Mouse (Mus musculus) limb, embryonic 13.5 days (tissue): ENCODE measurements around the gene Dhx58. TPM values are rescaled to one million over a fixed set of nuclear protein-coding genes. Genes with fewer than 3 reads are reported as not detected.

ENCODE experiments used
- ATAC-seq: fragments of 200-750 bp; cut with Nextera tagmentation; 2 replicates; pipeline ENCODE4 v1.8.0; 2017; ENCODE audit warnings: low read depth, moderate number of reproducible peaks, moderate TSS enrichment; ENCODE audit not compliant: low FRiP score
- H3K27ac ChIP-seq: fragments of 300-500 bp; sonication (generic); 2 replicates; pipeline ENCODE4 v1.5.1; 2015; ENCODE audit warnings: inconsistent platforms, mild to moderate bottlenecking, moderate library complexity
- H3K27me3 ChIP-seq: fragments of 300-500 bp; sonication (generic); 2 replicates; pipeline ENCODE4 v1.6.1; 2015; ENCODE audit warnings: mild to moderate bottlenecking, inconsistent platforms
- H3K36me3 ChIP-seq: fragments of 300-500 bp; sonication (generic); 2 replicates; pipeline ENCODE4 v1.6.1; 2015; ENCODE audit warnings: inconsistent platforms, mild to moderate bottlenecking, moderate library complexity
- H3K4me1 ChIP-seq: fragments of 300-500 bp; sonication (generic); 2 replicates; pipeline ENCODE4 v1.6.1; 2015; ENCODE audit warnings: inconsistent platforms
- H3K4me2 ChIP-seq: fragments of 300-500 bp; sonication (generic); replicated peaks from 2 replicates; pipeline ENCODE4 v1.6.1; 2015; ENCODE audit warnings: inconsistent platforms, mild to moderate bottlenecking, moderate library complexity
- H3K4me3 ChIP-seq: fragments of 300-500 bp; sonication (generic); 2 replicates; pipeline ENCODE4 v1.5.1; 2015; ENCODE audit warnings: moderate library complexity, mild to moderate bottlenecking, inconsistent platforms
- H3K9ac ChIP-seq: fragments of 300-500 bp; sonication (generic); 2 replicates; pipeline ENCODE4 v1.6.1; 2015; ENCODE audit warnings: mild to moderate bottlenecking, inconsistent platforms
- H3K9me3 ChIP-seq: fragments of 300-500 bp; sonication (generic); 2 replicates; pipeline ENCODE4 v1.6.1; 2016; ENCODE audit warnings: inconsistent platforms
- WGBS: fragments of 180-500 bp; shearing (Covaris S2); methylation state at CpG from one replicate; pipeline ENCODE4 v1.1.7; 2015; 5-methylcytosine and 5-hydroxymethylcytosine counted together
- polyA plus RNA-seq: library from polyadenylated mRNA; unstranded; fragments of >200 nt; fragmentation: Nextera tagmentation; extraction: Ambion mirVana; gene quantifications from 2 replicates; pipeline ENCODE4 v1.2.1, GENCODE M21; 2015

Gene Dhx58
- polyA plus RNA-seq, 1 experiment from 2014 or later = 3.7 TPM

- H3K9me3 ChIP-seq = no peaks in the 10 kb centered on the region
- H3K4me1 ChIP-seq = peaks cover 16% of the 10 kb centered on the region
- H3K9ac ChIP-seq = no peak overlapping the region
- H3K27me3 ChIP-seq = peaks cover 37% of the 10 kb centered on the region
- no peaks in the 10 kb centered on the region for H3K36me3 ChIP-seq
- H3K27ac ChIP-seq = no peak overlapping the region
- no peak for ATAC-seq
- no peak overlapping the region for H3K4me2 ChIP-seq
- 68% methylated on average over 7 of the region's 7 CpGs for WGBS
- H3K4me3 ChIP-seq = no peak overlapping the region
Measured at GRCm38 (mm10) chr11:100690389-100690788, 13.7 kb downstream of the Dhx58 start.

GRCm38 (mm10) chr11:100688443-100688842 is 15.6 kb downstream of the Dhx58 start:
- Histone ChIP-seq H3K36me3 (no peaks in the 10 kb centered on the region), H3K9me3 (no peaks in the 10 kb centered on the region), H3K4me1 (peaks cover 16% of the 10 kb centered on the region), H3K4me2 (no peak overlapping the region), H3K27ac (no peak overlapping the region), H3K27me3 (peaks cover 36% of the 10 kb centered on the region), H3K9ac (no peak overlapping the region), H3K4me3 (no peak overlapping the region)
- no peak for ATAC-seq
- WGBS = 77% methylated on average over 4 of the region's 4 CpGs

GRCm38 (mm10) chr11:100687265-100687664 is 16.8 kb downstream of the Dhx58 start:
- ATAC-seq = peak; percentile 24; the same call in 1 of the 2 replicates
- H3K27me3 ChIP-seq = peaks cover 24% of the 10 kb centered on the region
- H3K36me3 ChIP-seq = no peaks in the 10 kb centered on the region
- no peak overlapping the region for H3K4me3 ChIP-seq
- no peaks in the 10 kb centered on the region for H3K9me3 ChIP-seq
- H3K9ac ChIP-seq = no peak overlapping the region
- H3K4me1 ChIP-seq = peaks cover 6% of the 10 kb centered on the region
- H3K27ac ChIP-seq = peak overlapping the region; percentile 22; the same call in 1 of the 2 replicates
- no peak overlapping the region for H3K4me2 ChIP-seq
- WGBS = 76% methylated on average over 7 of the region's 7 CpGs

- 40% methylated on average over 1 of the region's 3 CpGs for WGBS
- ATAC-seq = no peak
Measured at GRCm38 (mm10) chr11:100685371-100685770, 18.7 kb downstream of the Dhx58 start.

GRCm38 (mm10) chr11:100684084-100684483 is 20.0 kb downstream of the Dhx58 start:
- no peak for ATAC-seq

More at GRCm38 (mm10) chr11:100685371-100685770, 18.7 kb downstream of the Dhx58 start:
- no peaks in the 10 kb centered on the region for H3K4me1 ChIP-seq
- H3K9ac ChIP-seq = no peak overlapping the region
- no peak overlapping the region for H3K4me2 ChIP-seq
- no peaks in the 10 kb centered on the region for H3K36me3 ChIP-seq
- no peak overlapping the region for H3K27ac ChIP-seq
- peaks cover 5% of the 10 kb centered on the region; the same call in 1 of the 2 replicates for H3K27me3 ChIP-seq
- H3K4me3 ChIP-seq = no peak overlapping the region
- H3K9me3 ChIP-seq = no peaks in the 10 kb centered on the region

GRCm38 (mm10) chr11:100682526-100682925 is 21.5 kb downstream of the Dhx58 start:
- H3K4me2 ChIP-seq = no peak overlapping the region
- H3K9me3 ChIP-seq = no peaks in the 10 kb centered on the region
- no peak overlapping the region for H3K4me3 ChIP-seq
- no peaks in the 10 kb centered on the region for H3K27me3 ChIP-seq
- no peaks in the 10 kb centered on the region for H3K36me3 ChIP-seq
- WGBS = 75% methylated on average over 5 of the region's 5 CpGs
- H3K4me1 ChIP-seq = 0 out of 2 replicates have a peak, but pooled peaks cover under 1% of the 10 kb centered on the region
- no peak overlapping the region for H3K27ac ChIP-seq
- no peak for ATAC-seq
- no peak overlapping the region for H3K9ac ChIP-seq

More at GRCm38 (mm10) chr11:100684084-100684483, 20.0 kb downstream of the Dhx58 start:
- H3K4me2 ChIP-seq = no peak overlapping the region
- H3K27ac ChIP-seq = no peak overlapping the region
- no peaks in the 10 kb centered on the region for H3K36me3 ChIP-seq
- no peak overlapping the region for H3K4me3 ChIP-seq
- H3K9me3 ChIP-seq = no peaks in the 10 kb centered on the region
- no peak overlapping the region for H3K9ac ChIP-seq
- no peaks in the 10 kb centered on the region for H3K4me1 ChIP-seq
- H3K27me3 ChIP-seq = no peaks in the 10 kb centered on the region
- WGBS = 64% methylated on average over 2 of the region's 2 CpGs

- Histone ChIP-seq H3K27ac (no peak overlapping the region), H3K4me1 (0 out of 2 replicates have a peak, but pooled peaks cover 3% of the 10 kb centered on the region), H3K27me3 (no peaks in the 10 kb centered on the region; the same call in 1 of the 2 replicates), H3K9me3 (no peaks in the 10 kb centered on the region), H3K9ac (no peak overlapping the region), H3K4me2 (no peak overlapping the region), H3K36me3 (no peaks in the 10 kb centered on the region), H3K4me3 (no peak overlapping the region)
- WGBS = 69% methylated on average over 5 of the region's 5 CpGs
- ATAC-seq = peak; percentile 44; the same call in 1 of the 2 replicates
Measured at GRCm38 (mm10) chr11:100681826-100682225, 22.2 kb downstream of the Dhx58 start.

GRCm38 (mm10) chr11:100677810-100678209 is 26.3 kb downstream of the Dhx58 start:
- no peak for ATAC-seq

GRCm38 (mm10) chr11:100673169-100673568 is 30.9 kb downstream of the Dhx58 start:
- Histone ChIP-seq H3K36me3 (no peaks in the 10 kb centered on the region), H3K4me2 (peak overlapping the region; percentile 55), H3K4me3 (peak overlapping the region; percentile 25), H3K27ac (no peak overlapping the region), H3K9ac (peak overlapping the region; percentile 62), H3K4me1 (peaks cover 13% of the 10 kb centered on the region), H3K27me3 (peaks cover 20% of the 10 kb centered on the region), H3K9me3 (no peaks in the 10 kb centered on the region)
- WGBS = 1% methylated on average over 23 of the region's 23 CpGs
- ATAC-seq = peak; percentile 57; the same call in 1 of the 2 replicates

More at GRCm38 (mm10) chr11:100677810-100678209, 26.3 kb downstream of the Dhx58 start:
- Histone ChIP-seq H3K27ac (no peak overlapping the region), H3K36me3 (no peaks in the 10 kb centered on the region), H3K9ac (no peak overlapping the region), H3K4me2 (no peak overlapping the region), H3K27me3 (peaks cover 15% of the 10 kb centered on the region), H3K4me3 (no peak overlapping the region), H3K4me1 (peaks cover 8% of the 10 kb centered on the region), H3K9me3 (no peaks in the 10 kb centered on the region)
- WGBS = 53% methylated on average over 7 of the region's 7 CpGs

GRCm38 (mm10) chr11:100671956-100672355 is 32.1 kb downstream of the Dhx58 start:
- WGBS = 69% methylated on average over 2 of the region's 2 CpGs
- H3K27me3 ChIP-seq = peaks cover 20% of the 10 kb centered on the region; the same call in 1 of the 2 replicates
- no peak overlapping the region for H3K4me3 ChIP-seq
- no peak overlapping the region for H3K9ac ChIP-seq
- no peak overlapping the region for H3K27ac ChIP-seq
- H3K9me3 ChIP-seq = no peaks in the 10 kb centered on the region
- no peaks in the 10 kb centered on the region for H3K36me3 ChIP-seq
- no peak overlapping the region for H3K4me2 ChIP-seq
- ATAC-seq = no peak
- H3K4me1 ChIP-seq = peaks cover 10% of the 10 kb centered on the region

GRCm38 (mm10) chr11:100671049-100671448 is 33.0 kb downstream of the Dhx58 start:
- Histone ChIP-seq H3K9me3 (no peaks in the 10 kb centered on the region), H3K4me2 (no peak overlapping the region), H3K27me3 (peaks cover 20% of the 10 kb centered on the region; the same call in 1 of the 2 replicates), H3K4me1 (peaks cover 10% of the 10 kb centered on the region), H3K27ac (no peak overlapping the region), H3K4me3 (no peak overlapping the region), H3K36me3 (no peaks in the 10 kb centered on the region), H3K9ac (no peak overlapping the region)
- WGBS = 46% methylated on average over 1 of the region's 1 CpGs
- ATAC-seq = no peak

GRCm38 (mm10) chr11:100659806-100660205 is 44.3 kb downstream of the Dhx58 start:
- H3K4me2 ChIP-seq = no peak overlapping the region
- peaks cover 6% of the 10 kb centered on the region for H3K4me1 ChIP-seq
- 60% methylated on average over 10 of the region's 10 CpGs for WGBS
- no peak overlapping the region for H3K27ac ChIP-seq
- no peak overlapping the region for H3K9ac ChIP-seq
- no peak for ATAC-seq
- no peak overlapping the region for H3K4me3 ChIP-seq
- no peaks in the 10 kb centered on the region for H3K36me3 ChIP-seq
- no peaks in the 10 kb centered on the region for H3K9me3 ChIP-seq
- no peaks in the 10 kb centered on the region for H3K27me3 ChIP-seq

GRCm38 (mm10) chr11:100656458-100656857 is 47.6 kb downstream of the Dhx58 start:
- Histone ChIP-seq H3K27ac (no peak overlapping the region), H3K4me2 (no peak overlapping the region)

More at GRCm38 (mm10) chr11:100656458-100656857, 47.6 kb downstream of the Dhx58 start:
- H3K4me1 ChIP-seq = peaks cover 7% of the 10 kb centered on the region
- no peaks in the 10 kb centered on the region for H3K9me3 ChIP-seq
- 0 out of 2 replicates have a peak overlapping the region, but pooled peaks have one; percentile 8 for H3K9ac ChIP-seq
- no peak overlapping the region for H3K4me3 ChIP-seq
- peaks cover 8% of the 10 kb centered on the region for H3K27me3 ChIP-seq
- no peaks in the 10 kb centered on the region for H3K36me3 ChIP-seq
- 0 out of 2 replicates have a peak, but pooled peaks have one; percentile 15 for ATAC-seq
- whole genome bisulfite sequencing = 11% methylated on average over 6 of the region's 6 CpGs
